Mouse (Mus musculus): ENCODE measurements around the gene Tmem161a.

Tmem161a gene

GRCm38 (mm10) chr8:70160015-70160414 lies 12.1 kb upstream of the Tmem161a start:
- no peak for DNase-seq (ENCODE audit: low spot score)

- DNase-seq (ENCODE audit: low spot score): no peak
Measured at GRCm38 (mm10) chr8:70163316-70163715, 8.8 kb upstream of the Tmem161a start.

- DNase-seq (ENCODE audit: low spot score): peak; percentile 84
Measured at GRCm38 (mm10) chr8:70166504-70167110, 5.5 kb upstream of the Tmem161a start.

GRCm38 (mm10) chr8:70170116-70170515 lies 2.0 kb upstream of the Tmem161a start:
- no peak for DNase-seq (ENCODE audit: low spot score)

GRCm38 (mm10) chr8:70170748-70171147 lies 1.4 kb upstream of the Tmem161a start:
- DNase-seq (ENCODE audit: low spot score): no peak

GRCm38 (mm10) chr8:70171240-70171639 lies 916 bp upstream of the Tmem161a start:
- no peak for DNase-seq (ENCODE audit: low spot score)

- no peak for DNase-seq (ENCODE audit: low spot score)
Measured at GRCm38 (mm10) chr8:70173320-70173719, 1.2 kb downstream of the Tmem161a start.

GRCm38 (mm10) chr8:70174079-70174478 lies 1.9 kb downstream of the Tmem161a start:
- DNase-seq (ENCODE audit: low spot score): no peak

- no peak for DNase-seq (ENCODE audit: low spot score)
Measured at GRCm38 (mm10) chr8:70178231-70178630, 6.1 kb downstream of the Tmem161a start.

GRCm38 (mm10) chr8:70179082-70179481 lies 6.9 kb downstream of the Tmem161a start:
- peak; percentile 31 for DNase-seq (ENCODE audit: low spot score)

GRCm38 (mm10) chr8:70181212-70181902 lies 9.2 kb downstream of the Tmem161a start:
- DNase-seq (ENCODE audit: low spot score): no peak

- peak; percentile 19 for DNase-seq (ENCODE audit: low spot score)
Measured at GRCm38 (mm10) chr8:70181903-70182252, 9.7 kb downstream of the Tmem161a start.

- DNase-seq (ENCODE audit: low spot score): no peak
Measured at GRCm38 (mm10) chr8:70183194-70183593, 11.0 kb downstream of the Tmem161a start.

- no peak for DNase-seq (ENCODE audit: low spot score)
Measured at GRCm38 (mm10) chr8:70188707-70189106, 16.6 kb downstream of the Tmem161a start.

- DNase-seq (ENCODE audit: low spot score): no peak
Measured at GRCm38 (mm10) chr8:70193238-70193637, 21.1 kb downstream of the Tmem161a start.

- no peak for DNase-seq (ENCODE audit: low spot score)
Measured at GRCm38 (mm10) chr8:70194191-70194590, 22.0 kb downstream of the Tmem161a start.

GRCm38 (mm10) chr8:70195762-70196161 lies 23.6 kb downstream of the Tmem161a start:
- no peak for DNase-seq (ENCODE audit: low spot score)

- DNase-seq (ENCODE audit: low spot score): no peak
Measured at GRCm38 (mm10) chr8:70197603-70198002, 25.4 kb downstream of the Tmem161a start.

- no peak for DNase-seq (ENCODE audit: low spot score)
Measured at GRCm38 (mm10) chr8:70200098-70200681, 28.0 kb downstream of the Tmem161a start.

- DNase-seq (ENCODE audit: low spot score): no peak
Measured at GRCm38 (mm10) chr8:70201417-70201816, 29.3 kb downstream of the Tmem161a start.

GRCm38 (mm10) chr8:70203072-70203471 lies 30.9 kb downstream of the Tmem161a start:
- DNase-seq (ENCODE audit: low spot score): no peak

- DNase-seq (ENCODE audit: low spot score): no peak
Measured at GRCm38 (mm10) chr8:70204757-70205156, 32.6 kb downstream of the Tmem161a start.

- peak; percentile 29 for DNase-seq (ENCODE audit: low spot score)
Measured at GRCm38 (mm10) chr8:70208130-70208529, 36.0 kb downstream of the Tmem161a start.

Data from embryo, embryonic 10 days (tissue).